Mouse (Mus musculus) CH12.LX (cell line): ENCODE measurements around the gene Col6a2.

Experiments used
- CHD2 ChIP-seq: IDR thresholded peaks from 2 replicates; pipeline ENCODE4 v1.6.1; 2011; ENCODE audit warnings: low read length, improper control_type of control experiment
- EP300 ChIP-seq: IDR thresholded peaks from 2 replicates; pipeline ENCODE4 v1.6.1; 2011; ENCODE audit warnings: low read length, improper control_type of control experiment
- POLR2A ChIP-seq: IDR thresholded peaks from 2 replicates; pipeline ENCODE4 v1.6.1; 2011; ENCODE audit warnings: low read depth, mild to moderate bottlenecking, improper control_type of control experiment, low read length
- RCOR1 ChIP-seq: conservative IDR thresholded peaks from 2 replicates; pipeline ENCODE4 v1.6.1; 2012; ENCODE audit warnings: low read depth, mild to moderate bottlenecking, inconsistent platforms, low read length, improper control_type of control experiment
- SMC3 ChIP-seq: IDR thresholded peaks from 2 replicates; pipeline ENCODE4 v1.6.1; 2011; ENCODE audit warnings: low read depth, low read length, improper control_type of control experiment
- UBTF ChIP-seq: IDR thresholded peaks from 2 replicates; pipeline ENCODE4 v1.6.1; 2012; ENCODE audit warnings: low read depth, mild to moderate bottlenecking, inconsistent platforms, low read length, improper control_type of control experiment, moderate library complexity
- USF1 ChIP-seq: IDR thresholded peaks from 2 replicates; pipeline ENCODE4 v1.6.1; 2014; ENCODE audit warnings: low read depth, mild to moderate bottlenecking, inconsistent platforms, low read length, improper control_type of control experiment
- ZC3H11A ChIP-seq: IDR thresholded peaks from 2 replicates; pipeline ENCODE4 v1.6.1; 2012; ENCODE audit warnings: low read depth, mild to moderate bottlenecking, inconsistent platforms, low read length, improper control_type of control experiment

DNA sequence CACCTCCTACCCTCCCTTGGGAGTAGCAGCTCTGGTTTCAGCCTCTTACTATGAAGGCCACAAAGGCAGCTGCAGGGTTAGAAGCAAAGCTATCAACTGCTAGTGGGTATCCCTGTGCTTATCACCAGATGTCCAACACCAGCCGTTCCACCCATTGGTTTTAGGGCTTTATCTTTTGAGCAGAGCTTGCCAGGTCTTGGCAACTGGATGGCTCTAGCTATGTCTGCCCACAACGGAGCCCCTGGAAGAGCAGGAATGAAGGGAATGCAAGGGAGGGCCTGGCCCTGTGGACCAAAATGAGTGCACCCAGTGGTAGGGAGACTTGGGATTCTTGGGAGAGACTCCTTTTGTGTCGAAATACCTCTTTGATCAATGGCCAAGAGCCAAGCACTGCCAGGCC, 20.7 kb downstream of the Col6a2 start:
- TF ChIP-seq ZC3H11A = no peak
- TF ChIP-seq UBTF = no peak
- no peak for TF ChIP-seq CHD2
- no peak for TF ChIP-seq EP300
- TF ChIP-seq SMC3 = no peak
- no peak for TF ChIP-seq USF1
- no peak for TF ChIP-seq RCOR1
- TF ChIP-seq POLR2A = no peak
